Mouse (Mus musculus) heart, embryonic 12.5 days (tissue): ENCODE data around the gene Mertk. TPM values are rescaled to one million over a fixed set of nuclear protein-coding genes. Genes with fewer than 3 reads are reported as not detected.

Experiments
- ATAC-seq: fragments of 200-750 bp; cut with Nextera tagmentation; 2 replicates; pipeline ENCODE4 v1.8.0; 2017; ENCODE audit warnings: moderate TSS enrichment, moderate library complexity; ENCODE audit not compliant: insufficient number of reproducible peaks, low FRiP score
- H3K27ac ChIP-seq: fragments of 300-500 bp; sonication (generic); 2 replicates; pipeline ENCODE4 v1.5.1; 2016; ENCODE audit warnings: mild to moderate bottlenecking, moderate library complexity; ENCODE audit not compliant: poor library complexity, severe bottlenecking
- H3K27me3 ChIP-seq: fragments of 300-500 bp; sonication (generic); replicated peaks from 2 replicates; pipeline ENCODE4 v1.6.1; 2016; ENCODE audit warnings: mild to moderate bottlenecking, moderate library complexity
- H3K36me3 ChIP-seq: fragments of 300-500 bp; sonication (generic); 2 replicates; pipeline ENCODE4 v1.6.1; 2016; ENCODE audit warnings: mild to moderate bottlenecking, moderate library complexity
- H3K4me1 ChIP-seq: fragments of 300-500 bp; sonication (generic); replicated peaks from 2 replicates; pipeline ENCODE4 v1.6.1; 2016; ENCODE audit warnings: mild to moderate bottlenecking
- H3K4me2 ChIP-seq: fragments of 300-500 bp; sonication (generic); 2 replicates; pipeline ENCODE4 v1.6.1; 2016; ENCODE audit warnings: mild to moderate bottlenecking, moderate library complexity
- H3K4me3 ChIP-seq: fragments of 300-500 bp; sonication (generic); 2 replicates; pipeline ENCODE4 v1.5.1; 2016; ENCODE audit warnings: mild to moderate bottlenecking
- H3K9ac ChIP-seq: fragments of 300-500 bp; sonication (generic); 2 replicates; pipeline ENCODE4 v1.6.1; 2016; ENCODE audit warnings: mild to moderate bottlenecking, moderate library complexity
- H3K9me3 ChIP-seq: fragments of 300-500 bp; sonication (generic); replicated peaks from 2 replicates; pipeline ENCODE4 v1.6.1; 2016; ENCODE audit warnings: mild to moderate bottlenecking, moderate library complexity
- WGBS: fragments of 180-500 bp; shearing (Covaris S2); methylation state at CpG from one replicate; pipeline ENCODE4 v1.1.7; 2016; 5-methylcytosine and 5-hydroxymethylcytosine counted together
- polyA plus RNA-seq: library from polyadenylated mRNA; unstranded; fragments of >200 nt; fragmentation: Nextera tagmentation; extraction: Ambion mirVana; gene quantifications from 2 replicates; pipeline ENCODE4 v1.2.1, GENCODE M21; 2016

Gene Mertk
- polyA plus RNA-seq, 1 experiment from 2014 or later, result 6.0 TPM

- Histone ChIP-seq H3K36me3 (no peaks in the 10 kb centered on the region), H3K27me3 (no peaks in the 10 kb centered on the region), H3K9me3 (no peaks in the 10 kb centered on the region), H3K27ac (no peak overlapping the region; the same call in 1 of the 2 replicates), H3K4me2 (peak overlapping the region; percentile 78), H3K4me3 (no peak overlapping the region), H3K9ac (peak overlapping the region; percentile 29; the same call in 1 of the 2 replicates), H3K4me1 (peaks cover 9% of the 10 kb centered on the region)
- WGBS, result 48% methylated on average over 5 of the region's 5 CpGs
- no peak for ATAC-seq
Measured at GRCm38 (mm10) chr2:128697566-128697965, 1.2 kb upstream of the Mertk start.

- no peaks in the 10 kb centered on the region for H3K9me3 ChIP-seq
- WGBS, result under 1% methylated on average over 14 of the region's 14 CpGs
Measured at GRCm38 (mm10) chr2:128698140-128698692, 540 bp upstream of the Mertk start.

GRCm38 (mm10) chr2:128699201-128699885 is 587 bp downstream of the Mertk start:
- Histone ChIP-seq H3K27ac (peak overlapping the region; percentile 85), H3K9ac (peak overlapping the region; percentile 79), H3K27me3 (no peaks in the 10 kb centered on the region), H3K36me3 (no peaks in the 10 kb centered on the region), H3K4me2 (peak overlapping the region; percentile 78), H3K4me3 (peak overlapping the region; percentile 66), H3K9me3 (no peaks in the 10 kb centered on the region), H3K4me1 (peaks cover 9% of the 10 kb centered on the region)
- WGBS, result 1% methylated on average over 24 of the region's 24 CpGs
- ATAC-seq, result peak; percentile 5; the same call in 1 of the 2 replicates

More at GRCm38 (mm10) chr2:128698140-128698692, 540 bp upstream of the Mertk start:
- Histone ChIP-seq H3K4me2 (peak overlapping the region; percentile 78), H3K27me3 (no peaks in the 10 kb centered on the region), H3K36me3 (no peaks in the 10 kb centered on the region), H3K4me3 (peak overlapping the region; percentile 66), H3K4me1 (peaks cover 9% of the 10 kb centered on the region), H3K27ac (peak overlapping the region; percentile 85), H3K9ac (peak overlapping the region; percentile 61)
- ATAC-seq, result peak; percentile 86

- H3K27ac ChIP-seq, result no peak overlapping the region
- 0 out of 2 replicates have a peak, but pooled peaks cover 2% of the 10 kb centered on the region for H3K4me1 ChIP-seq
- H3K4me3 ChIP-seq, result no peak overlapping the region
- ATAC-seq, result no peak
- no peak overlapping the region for H3K9ac ChIP-seq
- H3K36me3 ChIP-seq, result no peaks in the 10 kb centered on the region
- no peaks in the 10 kb centered on the region for H3K9me3 ChIP-seq
- no peak overlapping the region for H3K4me2 ChIP-seq
- H3K27me3 ChIP-seq, result no peaks in the 10 kb centered on the region
- WGBS, result 78% methylated on average over 3 of the region's 3 CpGs
Measured at GRCm38 (mm10) chr2:128704474-128704873, 5.7 kb downstream of the Mertk start.

- Histone ChIP-seq H3K36me3 (no peaks in the 10 kb centered on the region), H3K27ac (no peak overlapping the region), H3K9me3 (no peaks in the 10 kb centered on the region), H3K4me1 (peaks cover 14% of the 10 kb centered on the region), H3K4me2 (no peak overlapping the region), H3K4me3 (no peak overlapping the region), H3K9ac (no peak overlapping the region), H3K27me3 (no peaks in the 10 kb centered on the region)
- ATAC-seq, result no peak
- WGBS, result 36% methylated on average over 6 of the region's 6 CpGs
Measured at GRCm38 (mm10) chr2:128709264-128709663, 10.5 kb downstream of the Mertk start.

- H3K4me2 ChIP-seq, result no peak overlapping the region
- H3K9ac ChIP-seq, result no peak overlapping the region
- H3K9me3 ChIP-seq, result no peaks in the 10 kb centered on the region
- no peaks in the 10 kb centered on the region for H3K27me3 ChIP-seq
- no peaks in the 10 kb centered on the region for H3K36me3 ChIP-seq
- H3K4me1 ChIP-seq, result peaks cover 23% of the 10 kb centered on the region
- no peak overlapping the region for H3K4me3 ChIP-seq
- no peak overlapping the region for H3K27ac ChIP-seq
- WGBS, result 81% methylated on average over 6 of the region's 6 CpGs
- no peak for ATAC-seq
Measured at GRCm38 (mm10) chr2:128710609-128711008, 11.9 kb downstream of the Mertk start.

DNA sequence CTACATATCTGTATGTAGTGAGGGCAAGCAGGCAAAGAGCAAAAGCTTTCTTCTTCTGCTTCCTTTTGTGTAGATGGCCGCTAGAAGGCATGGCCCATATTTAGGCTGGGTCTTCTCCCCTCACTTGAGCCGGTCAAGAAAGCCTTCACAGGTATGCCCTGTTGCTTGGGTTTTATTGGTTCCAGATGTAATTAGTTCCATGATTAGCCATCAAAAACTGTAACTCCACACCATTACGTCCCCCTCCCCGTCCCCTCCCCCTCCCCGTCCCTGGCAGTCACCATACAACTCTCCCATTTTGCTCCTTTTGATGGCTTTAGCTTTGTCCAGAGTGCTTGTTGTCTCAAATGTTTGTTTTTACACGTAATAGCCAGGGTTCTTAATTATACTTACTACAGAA is 14.2 kb downstream of the Mertk start:
- Histone ChIP-seq H3K36me3 (no peaks in the 10 kb centered on the region), H3K4me2 (no peak overlapping the region), H3K27me3 (no peaks in the 10 kb centered on the region), H3K9me3 (no peaks in the 10 kb centered on the region), H3K27ac (no peak overlapping the region), H3K4me1 (peaks cover 31% of the 10 kb centered on the region), H3K9ac (no peak overlapping the region), H3K4me3 (no peak overlapping the region)
- 70% methylated on average over 6 of the region's 6 CpGs for WGBS
- ATAC-seq, result no peak

GRCm38 (mm10) chr2:128713548-128714003 is 14.8 kb downstream of the Mertk start:
- H3K27me3 ChIP-seq, result no peaks in the 10 kb centered on the region
- WGBS, result 59% methylated on average over 5 of the region's 5 CpGs
- no peak overlapping the region for H3K4me2 ChIP-seq
- H3K9me3 ChIP-seq, result no peaks in the 10 kb centered on the region
- no peak for ATAC-seq
- no peak overlapping the region for H3K9ac ChIP-seq
- H3K27ac ChIP-seq, result peak overlapping the region; percentile 62
- H3K36me3 ChIP-seq, result no peaks in the 10 kb centered on the region
- peaks cover 31% of the 10 kb centered on the region for H3K4me1 ChIP-seq
- H3K4me3 ChIP-seq, result no peak overlapping the region

DNA sequence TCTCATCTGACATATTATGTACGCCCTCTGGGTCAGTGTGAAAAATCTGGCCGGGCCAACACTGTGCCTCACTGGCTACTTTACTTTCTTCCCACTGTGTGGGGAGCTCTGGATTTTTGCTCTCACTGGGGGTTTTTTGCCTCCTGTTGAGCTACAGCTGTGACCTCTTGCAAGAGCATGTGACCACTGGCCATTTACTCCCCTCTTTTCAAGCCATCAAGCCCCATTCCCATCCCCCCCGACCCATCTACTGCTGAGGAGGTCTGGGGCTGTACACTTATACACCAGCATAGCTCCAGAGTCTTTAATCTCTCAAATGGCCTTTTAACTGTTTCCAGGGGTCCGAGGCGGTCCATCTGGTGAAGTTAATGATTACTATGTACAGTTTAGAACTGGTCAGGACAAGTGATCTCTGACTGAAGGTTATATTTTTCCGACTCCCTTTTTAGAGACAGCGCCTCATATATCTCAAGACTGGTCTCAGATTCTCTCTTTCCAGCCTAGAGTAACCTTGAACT is 16.0 kb downstream of the Mertk start:
- peaks cover 29% of the 10 kb centered on the region for H3K4me1 ChIP-seq
- H3K36me3 ChIP-seq, result no peaks in the 10 kb centered on the region
- no peak overlapping the region for H3K4me3 ChIP-seq
- H3K27ac ChIP-seq, result no peak overlapping the region
- no peak for ATAC-seq
- no peaks in the 10 kb centered on the region for H3K27me3 ChIP-seq
- H3K9me3 ChIP-seq, result no peaks in the 10 kb centered on the region
- H3K4me2 ChIP-seq, result no peak overlapping the region
- H3K9ac ChIP-seq, result no peak overlapping the region
- WGBS, result 75% methylated on average over 7 of the region's 7 CpGs

- H3K27me3 ChIP-seq, result no peaks in the 10 kb centered on the region
- H3K9me3 ChIP-seq, result no peaks in the 10 kb centered on the region
- no peaks in the 10 kb centered on the region for H3K36me3 ChIP-seq
- ATAC-seq, result no peak
- WGBS, result 92% methylated on average over 1 of the region's 1 CpGs
- H3K27ac ChIP-seq, result no peak overlapping the region
- H3K4me2 ChIP-seq, result no peak overlapping the region
- H3K4me1 ChIP-seq, result peaks cover 29% of the 10 kb centered on the region
- no peak overlapping the region for H3K9ac ChIP-seq
- no peak overlapping the region for H3K4me3 ChIP-seq
Measured at GRCm38 (mm10) chr2:128715979-128716378, 17.2 kb downstream of the Mertk start.

DNA sequence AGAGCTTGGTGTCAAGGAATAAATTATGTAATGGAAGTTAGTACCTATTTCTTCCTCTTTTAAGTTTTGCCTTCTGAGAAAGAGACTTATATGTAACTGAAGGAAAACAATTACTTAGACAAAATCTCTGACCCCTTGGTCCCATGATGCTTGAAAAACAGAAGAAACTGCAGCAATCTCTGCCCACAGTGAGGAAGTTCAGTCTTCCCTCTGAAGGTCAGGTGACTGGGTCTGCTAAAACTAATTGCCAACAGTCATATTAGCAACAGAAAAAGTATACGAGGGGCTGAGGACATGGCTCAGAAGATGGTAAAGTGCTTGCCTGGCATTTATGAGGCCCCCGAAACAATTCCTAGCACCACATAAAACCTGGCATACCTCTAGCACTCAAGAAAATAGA is 20.6 kb downstream of the Mertk start:
- 79% methylated on average over 2 of the region's 2 CpGs for WGBS
- H3K4me1 ChIP-seq, result peaks cover 17% of the 10 kb centered on the region
- H3K9ac ChIP-seq, result no peak overlapping the region
- H3K9me3 ChIP-seq, result 0 out of 2 replicates have a peak, but pooled peaks cover 2% of the 10 kb centered on the region
- H3K4me2 ChIP-seq, result no peak overlapping the region
- no peaks in the 10 kb centered on the region; the same call in 1 of the 2 replicates for H3K36me3 ChIP-seq
- no peak overlapping the region for H3K27ac ChIP-seq
- no peaks in the 10 kb centered on the region for H3K27me3 ChIP-seq
- H3K4me3 ChIP-seq, result no peak overlapping the region
- ATAC-seq, result no peak
